Mouse (Mus musculus): ENCODE results near the gene Tjp3.

DNA sequence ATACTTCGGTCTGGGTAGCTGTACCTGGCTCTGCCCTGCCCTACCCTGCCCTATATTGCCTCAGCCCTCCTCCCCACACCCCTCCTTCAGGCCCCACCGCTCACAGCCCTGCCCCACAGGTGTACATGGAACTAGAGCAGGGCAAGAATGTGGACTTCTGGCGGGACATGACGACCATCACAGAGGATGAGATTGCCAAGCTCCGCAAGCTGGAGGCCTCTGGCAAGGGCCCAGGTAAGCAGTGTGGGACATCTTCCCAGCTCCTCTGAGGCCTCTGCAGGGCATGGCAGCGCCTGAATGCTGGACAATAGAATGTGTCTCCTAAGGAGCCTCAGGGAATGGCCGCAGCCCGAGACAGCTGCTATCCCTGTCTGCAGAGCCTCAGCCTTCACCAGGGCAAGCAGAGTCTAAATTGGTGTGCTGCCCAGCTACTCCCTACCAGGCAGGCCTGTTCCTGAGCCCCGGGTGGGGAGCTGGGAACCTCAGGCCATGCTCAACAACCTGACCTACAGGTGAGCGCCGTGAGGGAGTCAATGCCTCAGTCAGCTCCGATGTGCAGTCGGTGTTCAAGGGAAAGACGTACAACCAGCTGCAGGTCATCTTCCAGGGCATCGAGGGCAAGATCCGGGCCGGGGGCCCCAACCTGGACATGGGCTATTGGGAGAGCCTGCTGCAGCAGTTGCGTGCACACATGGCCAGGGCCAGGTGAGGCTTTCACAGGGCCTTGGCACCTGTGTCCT lies 32.6 kb upstream of the Tjp3 start:
- no peak for TF ChIP-seq CTCF (IDR thresholded peaks at IDR 0.05; ENCODE audit: low read depth)
- no peak for TF ChIP-seq EP300 (IDR thresholded peaks at IDR 0.05; ENCODE audit: low read depth)
